In the genomic region with DNA sequence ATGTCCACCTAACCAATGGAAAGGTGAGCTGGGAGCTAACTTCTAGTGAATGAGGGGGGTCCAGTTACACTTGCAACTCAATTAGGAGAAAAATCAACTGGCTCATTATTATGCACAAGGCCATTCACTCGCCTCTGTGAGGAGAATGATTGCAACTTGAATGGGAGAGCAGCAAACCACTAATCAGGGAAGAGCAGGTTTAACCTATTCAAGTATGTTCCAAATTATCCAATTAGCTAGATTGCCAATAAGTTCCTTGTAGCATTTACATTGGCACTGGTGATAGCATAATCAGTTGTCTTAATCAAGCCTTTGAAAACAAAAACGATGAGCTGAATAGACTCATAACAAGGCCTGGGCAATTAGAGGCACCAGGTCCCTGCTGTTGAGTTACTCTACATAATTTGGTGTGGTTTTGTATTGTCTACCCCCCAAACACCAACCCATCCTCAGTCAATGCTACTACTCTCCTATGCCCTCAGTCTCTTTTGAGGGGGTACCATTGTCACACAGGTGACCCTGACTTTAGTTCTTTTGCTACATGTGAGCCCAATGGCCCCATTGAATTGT, we compare ENCODE assay signal across 16 mouse cellular contexts.
"Had no signal": no experiment of that assay in that cellular context is flagged by ENCODE, and none has a peak within 500 bp of the region (broad histone marks: within the 10 kb centered on the region; RNA-seq: fewer than 3 reads in every experiment).

No protein-coding gene starts in this region.

- H3K4me1 ChIP-seq: limb, embryonic 12.5 days; liver, embryonic 13.5 days; lung, embryonic 15.5 days; megakaryocyte, embryonic 14.5 days; neural tube, embryonic 12.5 days had no signal

- DNase-seq: kidney, adult 9 months; kidney, postnatal 36 days; liver; liver, embryonic 13.5 days; liver, postnatal 0 days; lung, postnatal 14 days; right cerebral cortex, adult 18-20 months; thymus, postnatal 4 days had no signal

- H3K4me2 ChIP-seq: limb, embryonic 12.5 days; liver, embryonic 13.5 days; lung, embryonic 15.5 days; midbrain, embryonic 11.5 days; neural tube, embryonic 12.5 days had no signal

- H3K9ac ChIP-seq: limb, embryonic 12.5 days; liver, embryonic 13.5 days; liver, postnatal 0 days; lung, embryonic 15.5 days; neural tube, embryonic 12.5 days had no signal

- ATAC-seq: liver, postnatal 0 days had no signal

- H3K9me3 ChIP-seq: limb, embryonic 12.5 days; liver, embryonic 13.5 days; lung, embryonic 15.5 days; megakaryocyte, embryonic 14.5 days; neural tube, embryonic 12.5 days had no signal

- H3K4me3 ChIP-seq: limb, embryonic 12.5 days; liver, embryonic 13.5 days; lung, embryonic 15.5 days; megakaryocyte, embryonic 14.5 days; neural tube, embryonic 12.5 days had no signal

- H3K36me3 ChIP-seq: limb, embryonic 12.5 days; liver, embryonic 13.5 days; lung, embryonic 15.5 days; neural tube, embryonic 12.5 days had no signal

- H3K27ac ChIP-seq: kidney, postnatal 0 days; limb, embryonic 12.5 days; liver, embryonic 13.5 days; lung, embryonic 15.5 days; macrophage; neural tube, embryonic 12.5 days; stomach, postnatal 0 days had no signal

- H3K27me3 ChIP-seq: limb, embryonic 12.5 days; liver, embryonic 13.5 days; lung, embryonic 15.5 days; megakaryocyte, embryonic 14.5 days; neural tube, embryonic 12.5 days had no signal
